Mouse (Mus musculus) midbrain, embryonic 13.5 days (tissue): ENCODE measurements around the gene Gopc. TPM values are rescaled to one million over a fixed set of nuclear protein-coding genes. Genes with fewer than 3 reads are reported as not detected.

ENCODE experiments used
- ATAC-seq: fragments of 200-750 bp; cut with Nextera tagmentation; 2 replicates; pipeline ENCODE4 v1.8.0; 2017; ENCODE audit warnings: mild to moderate bottlenecking, moderate TSS enrichment, moderate library complexity
- H3K27ac ChIP-seq: fragments of 300-500 bp; sonication (generic); 2 replicates; pipeline ENCODE4 v1.5.1; 2015; ENCODE audit warnings: inconsistent platforms, mild to moderate bottlenecking, moderate library complexity
- H3K27me3 ChIP-seq: fragments of 300-500 bp; sonication (generic); 2 replicates; pipeline ENCODE4 v1.6.1; 2015; ENCODE audit warnings: mild to moderate bottlenecking, inconsistent platforms
- H3K36me3 ChIP-seq: fragments of 300-500 bp; sonication (generic); 2 replicates; pipeline ENCODE4 v1.6.1; 2015; ENCODE audit warnings: mild to moderate bottlenecking, inconsistent platforms
- H3K4me1 ChIP-seq: fragments of 300-500 bp; sonication (generic); replicated peaks from 2 replicates; pipeline ENCODE4 v1.6.1; 2015; ENCODE audit warnings: inconsistent platforms
- H3K4me2 ChIP-seq: fragments of 300-500 bp; sonication (generic); replicated peaks from 2 replicates; pipeline ENCODE4 v1.6.1; 2015; ENCODE audit warnings: moderate library complexity, mild to moderate bottlenecking, inconsistent platforms
- H3K4me3 ChIP-seq: fragments of 300-500 bp; sonication (generic); replicated peaks from 2 replicates; pipeline ENCODE4 v1.5.1; 2015; ENCODE audit warnings: mild to moderate bottlenecking, inconsistent platforms
- H3K9ac ChIP-seq: fragments of 300-500 bp; sonication (generic); replicated peaks from 2 replicates; pipeline ENCODE4 v1.6.1; 2015; ENCODE audit warnings: mild to moderate bottlenecking, inconsistent platforms
- H3K9me3 ChIP-seq: fragments of 300-500 bp; sonication (generic); 2 replicates; pipeline ENCODE4 v1.6.1; 2016; ENCODE audit warnings: mild to moderate bottlenecking, inconsistent platforms
- WGBS: fragments of 180-500 bp; shearing (Covaris S2); methylation state at CpG from one replicate; pipeline ENCODE4 v1.1.7; 2015; 5-methylcytosine and 5-hydroxymethylcytosine counted together
- polyA plus RNA-seq: library from polyadenylated mRNA; unstranded; fragments of >200 nt; fragmentation: Nextera tagmentation; extraction: Ambion mirVana; gene quantifications from 2 replicates; pipeline ENCODE4 v1.2.1, GENCODE M21; 2015

The Gopc gene
- 22.3 and 22.9 TPM in 2 replicates for polyA plus RNA-seq

DNA sequence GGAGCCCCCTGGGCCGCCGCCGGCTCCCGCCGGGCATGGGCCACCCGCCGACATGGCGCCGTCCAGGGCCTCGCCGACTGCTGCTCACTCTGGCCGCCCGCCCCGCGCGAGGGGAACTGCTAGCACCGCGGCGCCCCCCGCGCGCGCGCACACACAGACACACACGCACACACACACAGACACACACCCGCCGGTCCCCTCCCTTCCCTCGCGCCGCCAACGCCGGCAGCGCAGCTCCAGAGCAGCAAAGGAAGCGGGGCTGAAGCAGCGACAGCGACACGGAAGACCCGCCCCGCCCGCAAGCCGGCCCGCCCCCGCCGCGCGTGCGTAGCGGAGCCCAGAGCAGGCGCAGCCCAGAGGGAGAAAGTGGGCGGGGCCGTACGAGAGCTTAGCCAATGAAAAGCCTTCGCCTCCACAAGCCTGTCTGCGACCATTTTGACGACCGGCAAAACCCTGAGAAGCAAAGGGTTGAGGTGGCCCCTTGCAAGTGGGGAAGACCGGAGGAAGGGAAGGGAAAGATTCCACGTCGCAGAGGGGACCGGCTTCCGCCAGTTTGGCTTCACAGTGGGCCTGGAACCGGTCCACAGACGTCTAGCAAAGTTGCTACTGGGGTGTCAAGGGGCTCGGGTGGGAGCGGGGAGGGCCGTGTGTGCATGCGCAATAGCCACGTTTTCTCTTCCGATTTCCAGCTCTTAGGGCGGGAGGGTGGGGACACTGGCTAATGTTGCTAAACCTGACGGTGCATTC lies at the start of gene Gopc:
Gene Gopc (minus strand): TSS at position 280 of the 747 bp plus-strand sequence.
- Histone ChIP-seq H3K4me1 (peaks cover 29% of the 10 kb centered on the region), H3K27ac (peak within 1 kb of the TSS; percentile 96), H3K27me3 (no peaks in the 10 kb centered on the region), H3K36me3 (no peaks in the 10 kb centered on the region), H3K4me2 (peak within 1 kb of the TSS; percentile 63), H3K9ac (peak within 1 kb of the TSS; percentile 96), H3K9me3 (no peaks in the 10 kb centered on the region), H3K4me3 (peak within 1 kb of the TSS; percentile 90)
- ATAC-seq, result peak; percentile 99
- WGBS, result under 1% methylated on average over 65 of the region's 71 CpGs

DNA sequence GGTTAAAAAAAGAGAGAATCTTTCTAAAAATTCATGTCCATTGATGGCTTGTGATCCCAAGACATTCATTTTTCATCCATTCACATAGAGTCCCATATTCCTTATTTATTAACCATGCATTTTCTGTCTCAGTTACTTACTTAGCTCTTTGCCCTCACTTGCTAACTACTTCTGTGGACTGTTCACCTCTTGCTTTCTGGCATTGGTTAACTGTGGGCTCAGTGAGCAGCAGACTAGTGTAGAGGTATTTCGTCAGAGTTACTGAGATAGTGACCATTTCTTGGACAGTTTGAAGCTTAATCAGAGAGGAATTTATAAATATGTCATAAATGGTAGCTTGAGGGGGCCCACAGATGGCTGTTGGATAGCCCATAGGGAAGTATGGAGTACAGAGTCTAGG lies 49.0 kb upstream of the Gopc start:
- Histone ChIP-seq H3K9me3 (no peaks in the 10 kb centered on the region), H3K27ac (no peak overlapping the region), H3K4me3 (no peak overlapping the region), H3K4me2 (no peak overlapping the region), H3K4me1 (peaks cover 18% of the 10 kb centered on the region), H3K27me3 (no peaks in the 10 kb centered on the region), H3K36me3 (peaks cover 54% of the 10 kb centered on the region), H3K9ac (no peak overlapping the region)
- 93% methylated on average over 1 of the region's 1 CpGs for WGBS
- no peak for ATAC-seq

DNA sequence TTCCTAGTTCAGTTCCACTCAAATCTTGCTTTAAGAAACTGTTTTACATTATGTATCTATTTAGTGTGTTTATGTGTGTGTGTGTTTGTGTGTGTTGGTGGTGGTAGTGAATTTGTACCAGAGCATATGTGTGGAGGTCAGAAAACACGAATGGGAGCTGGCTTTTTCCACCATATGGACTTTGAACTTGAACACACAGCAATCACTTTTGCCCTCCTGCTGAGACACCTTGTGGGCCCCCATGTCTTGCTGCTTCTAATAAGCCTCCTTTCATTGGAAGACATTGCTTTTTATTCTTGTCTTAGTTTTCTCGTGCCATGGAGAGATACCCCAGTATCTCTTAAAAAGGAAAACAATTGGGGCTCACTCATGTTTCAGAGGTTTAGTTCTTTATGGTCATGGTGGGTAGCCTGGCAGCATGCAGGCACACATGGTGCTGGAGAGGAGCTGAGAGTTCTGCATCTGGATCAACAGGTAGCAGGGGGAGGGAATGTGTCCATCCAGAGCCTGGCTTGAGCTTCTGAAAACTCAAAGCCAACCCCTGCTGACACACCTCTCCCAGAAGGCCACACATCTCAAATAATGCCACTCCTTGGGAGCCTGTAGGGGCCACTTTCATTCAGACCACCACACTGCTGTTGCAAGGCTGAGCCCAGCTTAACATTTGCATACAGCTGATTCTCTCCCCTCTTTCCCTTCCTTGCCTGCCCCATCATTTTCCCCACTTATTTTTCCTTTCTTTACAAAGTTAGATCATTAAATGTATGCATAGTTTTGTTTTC lies 45.9 kb upstream of the Gopc start:
- H3K27ac ChIP-seq, result no peak overlapping the region
- no peaks in the 10 kb centered on the region for H3K27me3 ChIP-seq
- H3K9ac ChIP-seq, result no peak overlapping the region
- peaks cover 28% of the 10 kb centered on the region for H3K36me3 ChIP-seq
- ATAC-seq, result 0 out of 2 replicates have a peak, but pooled peaks have one; percentile 55
- H3K4me3 ChIP-seq, result no peak overlapping the region
- H3K4me2 ChIP-seq, result no peak overlapping the region
- 36% methylated on average over 2 of the region's 2 CpGs for WGBS
- H3K9me3 ChIP-seq, result no peaks in the 10 kb centered on the region
- H3K4me1 ChIP-seq, result peaks cover 23% of the 10 kb centered on the region

DNA sequence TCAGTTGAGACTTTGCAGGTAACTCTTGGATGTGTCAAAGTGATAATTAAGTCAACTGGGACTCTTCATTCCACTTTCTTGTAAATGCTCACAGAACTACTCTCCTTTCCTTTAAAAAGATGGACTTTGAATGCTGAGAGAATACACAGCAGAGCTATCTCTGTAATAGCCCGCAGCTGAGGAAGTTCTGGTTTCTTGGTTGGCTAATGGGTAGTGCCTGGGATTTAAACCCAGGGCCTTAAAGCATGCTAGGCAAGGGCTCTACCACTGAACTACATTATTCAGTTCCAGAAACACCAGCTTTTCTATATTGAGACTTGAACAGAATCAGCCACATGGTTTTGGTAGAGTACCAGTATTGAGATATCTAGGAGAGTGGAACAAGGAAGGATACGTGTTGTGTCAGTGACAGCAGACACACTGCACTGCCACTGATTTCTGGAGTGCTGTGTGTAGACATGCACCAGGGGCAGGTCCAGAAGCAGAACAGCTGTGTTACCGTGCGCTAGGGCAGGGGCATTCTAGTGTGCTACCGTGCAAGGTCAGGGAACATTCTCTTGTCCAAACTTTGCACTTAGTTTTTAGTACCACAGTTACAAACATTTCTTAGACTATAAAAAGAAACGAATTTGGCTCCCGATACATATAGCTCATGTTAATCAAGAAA lies 44.5 kb upstream of the Gopc start:
- Histone ChIP-seq H3K27ac (no peak overlapping the region), H3K4me1 (peaks cover 28% of the 10 kb centered on the region), H3K9me3 (no peaks in the 10 kb centered on the region), H3K36me3 (peaks cover 16% of the 10 kb centered on the region), H3K9ac (no peak overlapping the region), H3K27me3 (no peaks in the 10 kb centered on the region), H3K4me2 (no peak overlapping the region), H3K4me3 (no peak overlapping the region)
- 93% methylated on average over 7 of the region's 7 CpGs for WGBS
- no peak for ATAC-seq

DNA sequence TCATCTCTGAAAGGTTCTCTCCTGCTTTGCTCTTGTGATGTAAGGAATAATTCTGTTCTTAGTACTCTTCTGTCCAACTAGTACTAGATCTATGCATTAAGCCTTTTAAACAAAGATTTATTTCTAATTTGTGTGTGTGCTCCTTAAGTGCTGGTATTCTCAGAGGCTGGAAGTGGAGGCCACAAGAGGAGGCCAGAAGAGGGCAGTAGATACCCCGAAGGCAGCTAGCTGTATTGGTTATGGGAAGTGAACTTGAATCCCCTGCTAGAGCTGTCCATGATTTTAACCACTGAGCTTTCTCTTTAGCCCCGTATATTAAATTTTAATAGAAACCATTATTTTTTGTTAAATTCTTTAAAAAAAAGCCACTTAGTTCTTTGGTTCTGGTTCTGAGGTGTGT lies 41.2 kb upstream of the Gopc start:
- H3K9ac ChIP-seq, result no peak overlapping the region
- H3K4me1 ChIP-seq, result peaks cover 56% of the 10 kb centered on the region
- ATAC-seq, result no peak
- H3K4me3 ChIP-seq, result no peak overlapping the region
- H3K4me2 ChIP-seq, result no peak overlapping the region
- no peaks in the 10 kb centered on the region for H3K27me3 ChIP-seq
- no peaks in the 10 kb centered on the region for H3K36me3 ChIP-seq
- WGBS, result 93% methylated on average over 2 of the region's 2 CpGs
- no peaks in the 10 kb centered on the region for H3K9me3 ChIP-seq
- H3K27ac ChIP-seq, result no peak overlapping the region

DNA sequence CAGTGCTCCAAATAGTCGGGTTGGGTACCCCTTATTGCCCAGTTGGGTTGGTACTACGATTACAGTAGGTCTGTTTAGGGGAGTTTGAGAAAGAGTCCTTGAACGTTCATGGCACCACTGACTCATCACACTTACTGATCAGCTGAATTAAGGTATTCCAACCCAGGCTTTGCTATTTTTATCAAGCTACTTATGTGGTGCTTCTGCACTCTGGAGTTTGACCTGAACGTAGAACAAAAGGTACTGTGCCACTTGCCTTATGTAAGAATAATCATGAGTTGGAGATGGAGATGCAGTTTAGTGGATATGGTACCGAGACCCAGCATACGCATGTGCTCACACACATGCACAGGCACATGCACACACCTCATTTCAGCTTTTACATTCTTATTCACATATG lies 39.8 kb upstream of the Gopc start:
- WGBS, result 95% methylated on average over 6 of the region's 6 CpGs
- H3K9me3 ChIP-seq, result no peaks in the 10 kb centered on the region
- no peak for ATAC-seq
- H3K4me2 ChIP-seq, result no peak overlapping the region
- peaks cover 46% of the 10 kb centered on the region for H3K4me1 ChIP-seq
- H3K4me3 ChIP-seq, result no peak overlapping the region
- H3K9ac ChIP-seq, result no peak overlapping the region
- no peaks in the 10 kb centered on the region for H3K36me3 ChIP-seq
- H3K27ac ChIP-seq, result no peak overlapping the region
- H3K27me3 ChIP-seq, result no peaks in the 10 kb centered on the region

DNA sequence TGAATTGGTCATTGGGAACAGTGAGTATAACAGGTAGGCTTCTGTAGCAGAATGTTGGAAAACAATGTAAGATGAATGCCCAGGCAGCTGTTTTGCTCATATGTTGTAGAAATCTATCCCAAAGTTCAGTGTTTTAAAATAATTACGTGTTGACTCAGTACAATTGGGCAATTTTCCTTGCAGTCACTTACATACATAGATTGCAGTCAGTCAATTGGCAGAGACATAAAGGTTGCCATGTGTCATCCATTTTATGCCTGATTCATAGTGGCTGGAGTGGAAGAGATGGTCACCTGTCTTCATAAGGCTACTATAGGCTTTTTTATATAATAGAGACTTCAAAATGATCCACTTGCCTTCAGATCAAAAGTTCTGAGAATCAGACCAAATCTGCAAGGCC lies 38.6 kb upstream of the Gopc start:
- no peaks in the 10 kb centered on the region for H3K36me3 ChIP-seq
- H3K9me3 ChIP-seq, result no peaks in the 10 kb centered on the region
- H3K4me1 ChIP-seq, result peaks cover 45% of the 10 kb centered on the region
- WGBS, result 100% methylated on average over 1 of the region's 1 CpGs
- H3K27ac ChIP-seq, result no peak overlapping the region
- H3K9ac ChIP-seq, result no peak overlapping the region
- no peak for ATAC-seq
- H3K27me3 ChIP-seq, result no peaks in the 10 kb centered on the region
- H3K4me2 ChIP-seq, result no peak overlapping the region
- H3K4me3 ChIP-seq, result no peak overlapping the region

DNA sequence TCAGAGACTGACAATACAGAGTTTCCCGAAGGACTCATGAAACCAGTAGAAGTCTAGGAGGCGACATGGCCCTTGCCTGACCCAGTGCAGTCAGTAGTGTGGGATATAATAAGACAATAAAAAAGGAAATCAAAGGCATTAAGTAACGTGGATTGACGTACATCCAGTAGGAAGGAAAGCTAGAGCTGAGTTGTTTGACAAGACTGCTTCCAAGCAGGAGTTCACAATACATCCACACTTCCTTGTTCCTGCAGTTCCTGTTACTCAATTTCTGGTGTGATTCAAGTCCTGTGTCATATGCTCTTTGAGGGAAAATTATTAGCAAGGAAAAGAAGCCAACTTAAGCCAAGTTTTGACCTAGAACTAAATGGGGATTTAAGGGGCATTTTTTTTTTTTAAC lies 37.5 kb upstream of the Gopc start:
- H3K4me3 ChIP-seq, result peak overlapping the region; percentile 66
- no peaks in the 10 kb centered on the region for H3K27me3 ChIP-seq
- no peaks in the 10 kb centered on the region for H3K36me3 ChIP-seq
- ATAC-seq, result no peak
- no peak overlapping the region for H3K27ac ChIP-seq
- H3K9me3 ChIP-seq, result no peaks in the 10 kb centered on the region
- H3K4me2 ChIP-seq, result peak overlapping the region; percentile 80
- peaks cover 45% of the 10 kb centered on the region for H3K4me1 ChIP-seq
- peak overlapping the region; percentile 88 for H3K9ac ChIP-seq
- 81% methylated on average over 4 of the region's 4 CpGs for WGBS

DNA sequence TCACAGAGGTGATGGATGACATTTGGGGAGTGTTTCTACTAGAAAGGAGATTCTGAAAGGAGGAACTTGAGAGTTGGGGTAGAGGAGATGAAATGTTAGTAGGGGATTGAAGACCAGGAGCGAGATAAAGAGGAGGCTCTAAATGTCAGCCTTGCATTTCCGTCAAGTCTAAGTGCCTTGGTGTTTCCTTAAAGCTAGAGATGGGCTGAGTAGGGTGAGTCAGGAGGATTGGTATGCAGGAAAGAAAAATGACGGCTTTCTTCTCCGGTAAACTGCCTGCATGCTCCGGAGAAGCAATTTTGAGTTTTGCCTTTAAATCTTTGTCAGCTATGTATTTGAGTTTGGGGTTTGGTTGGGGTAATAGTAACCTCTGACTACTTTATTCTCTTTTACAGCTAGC lies 37.0 kb upstream of the Gopc start:
- no peak for ATAC-seq
- WGBS, result 76% methylated on average over 5 of the region's 5 CpGs
- peaks cover 43% of the 10 kb centered on the region for H3K4me1 ChIP-seq

DNA sequence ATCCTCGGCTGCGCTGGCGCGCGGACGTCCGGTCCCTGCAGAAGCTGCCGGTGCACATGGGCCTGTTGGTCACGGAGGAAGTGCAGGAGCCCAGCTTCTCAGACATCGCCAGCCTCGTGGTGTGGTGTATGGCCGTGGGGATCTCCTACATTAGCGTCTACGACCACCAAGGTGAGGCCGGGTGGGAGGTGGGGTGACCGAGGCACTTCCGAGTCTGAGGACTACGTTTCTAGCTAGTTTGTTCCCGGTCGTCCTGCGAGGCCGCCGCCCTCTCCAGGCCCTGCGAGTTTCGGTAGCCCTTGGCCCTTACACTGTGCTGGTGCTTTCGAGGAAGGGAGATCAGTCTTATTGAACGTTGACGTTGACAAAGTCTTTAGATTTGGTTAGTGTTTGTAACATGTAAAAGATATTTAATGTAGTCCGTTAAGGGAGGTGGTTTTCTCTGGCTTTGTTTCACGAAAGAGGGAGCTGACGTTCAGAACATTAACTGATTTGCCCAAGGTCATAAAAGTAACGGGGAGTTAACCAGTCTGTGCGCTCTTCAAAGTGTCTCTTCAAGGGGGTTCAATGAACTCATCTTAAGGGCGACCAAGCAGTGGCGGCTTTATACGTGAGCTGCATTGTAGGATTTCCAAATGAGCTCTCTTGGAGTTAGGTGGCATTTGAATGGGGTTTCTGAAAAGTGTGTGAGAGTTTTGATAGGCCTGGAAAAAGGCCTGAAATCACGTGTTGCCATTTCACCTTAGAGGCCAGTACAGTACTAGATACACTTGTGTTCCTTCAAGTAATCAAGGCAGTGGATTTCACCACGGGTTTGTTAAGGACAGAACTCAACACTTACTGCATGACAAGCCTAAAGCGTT lies 36.3 kb upstream of the Gopc start:
- ATAC-seq, result peak; percentile 68
- Histone ChIP-seq H3K4me3 (peak overlapping the region; percentile 66), H3K27me3 (no peaks in the 10 kb centered on the region), H3K27ac (peak overlapping the region; percentile 95), H3K4me2 (peak overlapping the region; percentile 80), H3K4me1 (peaks cover 40% of the 10 kb centered on the region), H3K36me3 (no peaks in the 10 kb centered on the region), H3K9me3 (no peaks in the 10 kb centered on the region), H3K9ac (peak overlapping the region; percentile 88)
- WGBS, result 3% methylated on average over 39 of the region's 39 CpGs

More for the DNA sequence above, 37.0 kb upstream of the Gopc start:
- H3K27me3 ChIP-seq, result no peaks in the 10 kb centered on the region
- no peaks in the 10 kb centered on the region for H3K36me3 ChIP-seq
- no peak overlapping the region for H3K27ac ChIP-seq
- no peaks in the 10 kb centered on the region for H3K9me3 ChIP-seq
- peak overlapping the region; percentile 66 for H3K4me3 ChIP-seq
- peak overlapping the region; percentile 80 for H3K4me2 ChIP-seq
- peak overlapping the region; percentile 88 for H3K9ac ChIP-seq

DNA sequence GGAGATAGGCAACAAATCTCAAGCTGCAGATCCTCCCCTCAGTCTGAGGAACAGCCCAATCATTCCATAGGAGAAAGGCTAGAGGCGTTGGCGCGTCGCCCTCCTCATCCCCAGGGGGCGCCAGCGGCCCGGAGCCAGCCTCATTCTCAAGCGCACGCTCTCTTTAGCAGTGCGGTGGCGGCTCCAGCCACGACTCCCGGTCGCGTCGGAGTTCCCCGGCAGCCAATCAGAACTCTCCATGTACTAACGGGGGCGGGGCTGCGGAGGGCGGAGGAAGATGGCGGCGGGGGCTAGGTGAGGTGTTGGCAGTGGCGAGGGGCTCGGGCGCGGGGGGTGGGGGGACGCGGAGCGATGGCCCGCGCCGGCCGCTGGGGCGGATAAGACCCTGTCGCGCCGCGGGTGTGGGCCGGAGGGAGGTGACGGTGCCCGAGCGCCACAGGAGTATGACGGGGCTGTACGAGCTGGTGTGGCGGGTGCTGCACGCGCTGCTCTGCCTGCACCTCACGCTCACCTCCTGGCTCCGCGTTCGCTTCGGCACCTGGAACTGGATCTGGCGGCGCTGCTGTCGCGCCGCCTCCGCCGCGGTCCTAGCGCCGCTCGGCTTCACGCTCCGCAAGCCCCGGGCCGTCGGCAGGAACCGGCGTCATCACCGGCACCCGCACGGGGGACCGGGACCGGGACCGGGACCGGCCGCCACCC lies 35.5 kb upstream of the Gopc start, which contains the start of gene Nus1:
Gene Nus1 (plus strand): TSS at position 249 of the 699 bp plus-strand sequence.
- H3K4me2 ChIP-seq, result peak within 1 kb of the TSS; percentile 80
- peak within 1 kb of the TSS; percentile 88 for H3K9ac ChIP-seq
- no peaks in the 10 kb centered on the region for H3K27me3 ChIP-seq
- WGBS, result under 1% methylated on average over 75 of the region's 79 CpGs
- peak; percentile 98 for ATAC-seq
- H3K27ac ChIP-seq, result peak within 1 kb of the TSS; percentile 95
- H3K9me3 ChIP-seq, result no peaks in the 10 kb centered on the region
- H3K4me3 ChIP-seq, result peak within 1 kb of the TSS; percentile 66
- H3K4me1 ChIP-seq, result peaks cover 37% of the 10 kb centered on the region
- no peaks in the 10 kb centered on the region for H3K36me3 ChIP-seq
